Mouse (Mus musculus): ENCODE measurements around the gene Vezf1. TPM values are rescaled to one million over a fixed set of nuclear protein-coding genes. Genes with fewer than 3 reads are reported as not detected.

Vezf1 gene
- total RNA-seq, 2 experiments from 2014 or later = 37.8 to 41.3 TPM

GRCm38 (mm10) chr11:88098787-88099598 is 30.9 kb downstream of the Vezf1 start:
- peak; percentile 88 for DNase-seq

- peak; percentile 86 for DNase-seq
Measured at GRCm38 (mm10) chr11:88099599-88100023, 31.5 kb downstream of the Vezf1 start.

- no peak for DNase-seq
Measured at GRCm38 (mm10) chr11:88100170-88100569, 32.1 kb downstream of the Vezf1 start.

- DNase-seq = no peak
Measured at GRCm38 (mm10) chr11:88103214-88103941, 35.3 kb downstream of the Vezf1 start.

GRCm38 (mm10) chr11:88105494-88106291 is 37.6 kb downstream of the Vezf1 start:
- DNase-seq = peak; percentile 33

- DNase-seq = peak; percentile 40
Measured at GRCm38 (mm10) chr11:88106292-88106554, 38.1 kb downstream of the Vezf1 start.

- DNase-seq = no peak
Measured at GRCm38 (mm10) chr11:88107365-88107764, 39.3 kb downstream of the Vezf1 start.

- no peak for DNase-seq
Measured at GRCm38 (mm10) chr11:88110031-88110594, 42.0 kb downstream of the Vezf1 start.

- peak; percentile 57 for DNase-seq
Measured at GRCm38 (mm10) chr11:88112078-88112477, 44.0 kb downstream of the Vezf1 start.

GRCm38 (mm10) chr11:88112677-88113333 is 44.7 kb downstream of the Vezf1 start:
- no peak for DNase-seq

- peak; percentile 52 for DNase-seq
Measured at GRCm38 (mm10) chr11:88113543-88114271, 45.6 kb downstream of the Vezf1 start.

- DNase-seq = peak; percentile 63
Measured at GRCm38 (mm10) chr11:88114871-88115301, 46.8 kb downstream of the Vezf1 start.

GRCm38 (mm10) chr11:88116568-88116967 is 48.5 kb downstream of the Vezf1 start:
- no peak for DNase-seq

GRCm38 (mm10) chr11:88117356-88118090 is 49.4 kb downstream of the Vezf1 start:
- peak; percentile 63 for DNase-seq

- DNase-seq = no peak
Measured at GRCm38 (mm10) chr11:88118091-88118440, 50.0 kb downstream of the Vezf1 start.

- DNase-seq = peak; percentile 83
Measured at GRCm38 (mm10) chr11:88118817-88119642, 51.0 kb downstream of the Vezf1 start.

GRCm38 (mm10) chr11:88122545-88122944 is 54.5 kb downstream of the Vezf1 start:
- DNase-seq = no peak

GRCm38 (mm10) chr11:88123021-88123420 is 54.9 kb downstream of the Vezf1 start:
- no peak for DNase-seq

GRCm38 (mm10) chr11:88123731-88124130 is 55.7 kb downstream of the Vezf1 start:
- DNase-seq = no peak

GRCm38 (mm10) chr11:88125483-88125882 is 57.4 kb downstream of the Vezf1 start:
- no peak for DNase-seq
